Mouse (Mus musculus) E14TG2a.4 (cell line): ENCODE measurements around the gene Hook2.
A peak's percentile ranks its signal among the peaks of the same experiment; 100 is the strongest.

Experiments used
- H3K27me3 ChIP-seq: 2 replicates; pipeline ENCODE4 v1.6.1; 2014; ENCODE audit warnings: low read length, control low read depth; ENCODE audit not compliant: insufficient read depth
- H3K36me3 ChIP-seq: 2 replicates; pipeline ENCODE4 v1.6.1; 2014; ENCODE audit warnings: low read length, control low read depth; ENCODE audit not compliant: insufficient read depth
- H3K4me1 ChIP-seq: replicated peaks from 2 replicates; pipeline ENCODE4 v1.6.1; 2014; ENCODE audit warnings: low read depth, low read length, control low read depth
- H3K4me3 ChIP-seq: replicated peaks from 2 replicates; pipeline ENCODE4 v1.5.1; 2014; ENCODE audit warnings: mild to moderate bottlenecking, low read length
- H3K9me3 ChIP-seq: 2 replicates; pipeline ENCODE4 v1.6.1; 2014; ENCODE audit warnings: low read length, control low read depth
- CTCF ChIP-seq: conservative IDR thresholded peaks from 2 replicates; pipeline ENCODE4 v1.5.1; 2014; ENCODE audit warnings: low read length
- NANOG ChIP-seq: IDR thresholded peaks from 2 replicates; pipeline ENCODE4 v1.6.1; 2014; ENCODE audit warnings: borderline replicate concordance, low read length, mixed read lengths
- POU5F1 ChIP-seq: IDR thresholded peaks from 2 replicates; pipeline ENCODE4 v1.6.1; 2014; ENCODE audit warnings: low read length, borderline replicate concordance

Hook2 gene

DNA sequence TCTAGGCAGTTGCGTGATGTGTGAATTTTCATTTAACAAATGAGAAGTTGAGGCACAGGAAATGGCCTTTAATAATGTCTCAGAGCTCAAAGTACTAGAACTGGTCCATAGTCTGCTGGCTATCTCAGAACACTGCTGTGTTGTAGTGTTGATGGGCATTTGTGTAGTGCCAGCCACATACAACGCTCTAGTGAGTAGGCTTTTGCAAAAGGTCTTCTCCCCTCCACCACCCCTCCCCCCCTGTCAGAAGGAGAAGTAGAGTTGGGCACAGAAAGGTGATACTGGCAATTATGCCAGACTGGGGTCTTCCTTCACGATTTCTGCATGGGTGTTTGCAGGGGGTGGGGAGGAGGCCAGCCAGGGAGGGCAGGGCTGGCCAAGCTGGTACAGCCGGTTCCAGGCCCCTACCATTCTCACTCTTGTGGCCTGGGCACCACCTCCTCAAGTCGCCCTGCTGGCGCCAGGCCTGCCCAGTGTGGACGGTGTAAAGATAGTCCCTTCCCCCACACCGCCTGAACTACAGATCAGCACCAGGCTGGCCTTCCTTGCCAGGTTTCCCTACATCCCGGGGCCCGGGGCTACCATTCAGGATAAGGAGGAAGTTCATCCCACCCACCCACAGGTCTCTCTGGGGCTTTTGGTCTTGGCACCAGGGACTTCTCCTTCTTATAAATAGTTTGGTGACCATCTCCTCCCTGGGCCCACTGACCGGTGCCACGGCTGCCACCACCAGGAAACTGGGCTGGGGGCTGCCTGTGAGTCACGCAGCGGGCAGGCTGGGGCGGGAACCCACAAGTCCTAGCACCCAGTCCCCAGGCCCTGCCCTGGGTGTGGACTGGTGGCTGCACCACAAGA is 8.5 kb upstream of the Hook2 start:
- Histone ChIP-seq H3K9me3 (no peaks in the 10 kb centered on the region), H3K4me3 (peak overlapping the region; percentile 39), H3K4me1 (peaks cover 75% of the 10 kb centered on the region), H3K27me3 (no peaks in the 10 kb centered on the region), H3K36me3 (peaks cover 13% of the 10 kb centered on the region; the same call in 1 of the 2 replicates)
- TF ChIP-seq NANOG = no peak

DNA sequence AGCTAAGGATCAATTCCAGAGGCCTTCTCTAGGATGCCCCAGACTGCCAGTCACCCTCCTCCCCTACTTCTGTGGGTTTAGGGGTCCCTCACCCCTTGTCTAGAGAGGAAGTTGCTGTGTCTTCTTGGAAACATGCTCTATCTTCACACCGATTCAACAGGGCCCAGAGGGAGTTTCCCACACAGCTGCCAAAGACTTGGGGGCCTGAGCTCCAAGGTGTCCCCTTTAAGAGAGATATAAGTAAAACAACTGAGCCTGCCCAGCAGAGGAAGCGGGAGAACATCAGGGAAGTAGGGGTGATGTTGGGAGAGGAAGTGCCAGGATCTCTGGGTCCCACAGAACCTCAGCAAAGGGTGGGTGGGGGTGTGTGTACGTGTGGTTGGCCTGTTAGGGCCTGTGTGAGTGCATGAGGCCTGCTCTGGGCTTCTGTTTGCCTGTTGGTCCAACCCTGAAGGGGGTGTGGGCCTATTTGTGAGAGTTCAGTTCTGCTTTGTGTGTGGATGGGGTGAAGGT is 7.8 kb upstream of the Hook2 start:
- Histone ChIP-seq H3K4me1 (peaks cover 82% of the 10 kb centered on the region), H3K4me3 (peak overlapping the region; percentile 39), H3K36me3 (peaks cover 8% of the 10 kb centered on the region; the same call in 1 of the 2 replicates), H3K27me3 (no peaks in the 10 kb centered on the region), H3K9me3 (no peaks in the 10 kb centered on the region)
- no peak for TF ChIP-seq CTCF
- no peak for TF ChIP-seq NANOG
- TF ChIP-seq POU5F1 = no peak

DNA sequence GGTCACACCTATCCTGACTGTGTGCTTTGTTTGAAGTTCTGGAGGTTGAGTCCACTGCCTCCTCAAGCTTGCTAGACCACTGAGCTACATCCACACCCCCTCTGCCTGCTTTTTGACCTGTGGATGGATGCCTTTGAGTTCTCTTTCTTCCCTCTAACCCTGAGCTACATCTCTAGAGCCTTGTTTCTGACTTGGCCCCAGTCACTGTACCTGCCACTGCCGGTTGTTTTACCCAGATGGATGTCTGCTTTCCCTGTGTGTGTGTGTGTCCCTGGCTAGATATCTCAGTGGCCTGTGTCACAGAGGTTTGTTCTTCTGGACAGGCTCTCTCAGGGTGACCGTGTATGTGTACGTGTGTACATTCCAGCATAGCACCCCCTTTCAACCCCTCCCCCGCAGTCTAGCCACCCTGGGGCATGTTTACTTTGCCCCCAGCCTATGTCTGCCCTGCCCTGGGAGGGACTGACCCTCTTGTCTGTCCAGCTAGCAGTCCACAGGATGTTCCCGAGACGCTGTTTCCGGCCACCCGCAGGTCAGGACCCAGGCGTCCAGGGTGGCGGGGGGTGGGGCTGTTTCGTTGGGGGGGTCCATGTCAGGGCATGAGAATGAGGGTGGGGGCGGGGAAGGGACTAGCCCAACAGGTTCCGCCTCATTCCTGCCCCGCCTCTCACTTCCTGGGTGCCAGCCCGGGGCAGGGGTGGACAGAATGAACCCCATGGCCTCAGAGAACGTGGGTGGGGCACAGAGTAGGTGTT is 5.9 kb upstream of the Hook2 start:
- H3K27me3 ChIP-seq = no peaks in the 10 kb centered on the region
- TF ChIP-seq CTCF (no peak), NANOG (no peak), POU5F1 (no peak)
- H3K36me3 ChIP-seq = peaks cover 8% of the 10 kb centered on the region; the same call in 1 of the 2 replicates
- no peaks in the 10 kb centered on the region for H3K9me3 ChIP-seq
- H3K4me1 ChIP-seq = peaks cover 91% of the 10 kb centered on the region
- H3K4me3 ChIP-seq = peak overlapping the region; percentile 91

DNA sequence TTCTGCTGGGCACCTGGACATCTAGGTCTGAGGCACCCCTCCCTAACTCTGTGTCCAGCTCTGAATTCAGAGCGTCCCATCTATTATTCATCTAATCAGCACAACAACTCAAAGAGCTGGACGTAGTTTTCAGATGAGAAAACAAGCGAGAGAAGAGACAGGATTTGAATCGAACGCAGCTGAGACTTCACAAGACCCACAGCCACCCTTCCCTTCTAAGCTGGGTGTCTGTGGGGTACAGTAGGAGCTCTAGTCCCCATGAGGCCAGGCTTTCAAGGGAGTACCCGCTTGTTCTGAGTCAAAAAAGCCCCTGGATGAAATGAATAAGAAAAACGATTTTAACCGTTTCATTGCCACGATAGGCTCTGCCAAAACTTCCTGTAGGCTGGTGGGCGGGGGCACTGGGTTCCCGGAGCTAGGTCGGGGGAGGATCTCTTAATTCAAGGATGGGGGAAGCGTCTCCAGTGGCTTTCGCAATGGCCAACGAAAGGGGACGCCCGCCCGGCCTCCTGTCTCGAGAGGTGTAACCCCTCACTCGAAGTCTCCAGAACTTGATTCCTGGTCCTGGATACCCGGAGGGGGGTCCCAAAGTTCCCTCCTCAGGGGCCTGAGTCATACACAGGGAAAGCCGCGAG is 5.2 kb upstream of the Hook2 start:
- Histone ChIP-seq H3K36me3 (peaks cover 8% of the 10 kb centered on the region; the same call in 1 of the 2 replicates), H3K4me3 (peak overlapping the region; percentile 91), H3K4me1 (peaks cover 91% of the 10 kb centered on the region), H3K9me3 (no peaks in the 10 kb centered on the region), H3K27me3 (no peaks in the 10 kb centered on the region)
- no peak for TF ChIP-seq CTCF

DNA sequence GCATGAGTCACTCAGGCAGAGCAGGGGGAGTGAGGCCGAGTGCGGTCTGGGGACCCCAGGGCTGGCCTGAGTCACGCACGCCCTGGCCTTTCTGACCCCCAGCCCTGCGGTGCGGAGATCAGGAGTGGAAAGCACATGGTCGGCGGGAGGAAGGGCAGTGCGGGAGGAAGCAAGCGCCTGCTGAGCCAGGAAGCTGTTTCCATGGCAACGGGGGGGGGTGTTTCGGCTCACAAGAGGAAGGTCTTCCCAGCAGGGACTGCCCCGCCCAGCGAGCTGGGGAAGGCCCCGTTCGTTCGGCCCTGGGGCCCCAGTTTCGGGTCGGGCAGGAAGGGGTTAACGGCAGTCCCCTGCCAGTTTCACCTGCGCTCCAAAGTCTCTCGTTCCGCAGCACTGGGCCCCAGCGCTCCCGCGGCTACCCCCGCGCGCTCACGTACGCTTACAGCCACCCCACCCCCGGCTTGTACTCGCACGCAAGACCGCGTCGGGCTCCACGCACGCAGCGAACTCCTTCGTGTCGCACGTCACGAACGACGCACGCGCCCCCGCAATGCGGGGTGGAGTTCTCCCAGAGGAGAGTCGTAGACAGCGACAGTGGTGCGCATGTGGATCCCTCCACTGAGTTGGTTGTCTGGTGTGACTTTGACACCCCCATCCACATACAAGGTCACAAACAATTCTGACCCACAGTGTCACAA is 4.6 kb upstream of the Hook2 start:
- Histone ChIP-seq H3K9me3 (no peaks in the 10 kb centered on the region), H3K4me1 (peaks cover 87% of the 10 kb centered on the region), H3K36me3 (peaks cover 8% of the 10 kb centered on the region; the same call in 1 of the 2 replicates), H3K4me3 (peak overlapping the region; percentile 91), H3K27me3 (no peaks in the 10 kb centered on the region)
- no peak for TF ChIP-seq POU5F1
- TF ChIP-seq NANOG = no peak

DNA sequence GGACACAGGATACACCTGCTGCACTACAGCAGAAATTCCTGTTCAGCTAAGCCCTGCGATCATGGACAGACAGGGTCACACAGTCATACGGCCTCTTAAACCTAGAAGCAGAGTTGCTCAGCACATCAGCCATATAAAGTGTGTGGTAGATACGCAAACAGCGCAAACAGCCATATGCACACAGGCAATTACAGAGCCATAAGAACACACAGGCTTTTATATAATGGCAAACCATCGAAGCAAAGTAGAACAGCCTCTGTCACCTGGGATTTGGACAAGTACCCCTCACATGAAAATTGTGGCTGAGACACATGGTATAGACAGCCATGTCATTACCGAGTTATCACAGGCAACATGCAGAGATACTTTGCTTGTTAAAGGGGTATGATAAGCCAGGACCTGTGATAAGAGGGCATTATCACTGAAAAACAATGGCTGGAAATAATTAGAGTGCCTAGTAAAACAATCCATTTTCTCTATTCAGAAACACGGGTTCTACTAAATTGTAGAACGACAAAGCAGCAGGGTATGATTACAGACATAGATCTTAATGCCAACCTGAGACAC is 3.9 kb upstream of the Hook2 start:
- peaks cover 12% of the 10 kb centered on the region; the same call in 1 of the 2 replicates for H3K36me3 ChIP-seq
- H3K27me3 ChIP-seq = no peaks in the 10 kb centered on the region
- H3K9me3 ChIP-seq = no peaks in the 10 kb centered on the region
- H3K4me1 ChIP-seq = peaks cover 87% of the 10 kb centered on the region
- peak overlapping the region; percentile 91 for H3K4me3 ChIP-seq
- no peak for TF ChIP-seq CTCF
- no peak for TF ChIP-seq POU5F1
- no peak for TF ChIP-seq NANOG

DNA sequence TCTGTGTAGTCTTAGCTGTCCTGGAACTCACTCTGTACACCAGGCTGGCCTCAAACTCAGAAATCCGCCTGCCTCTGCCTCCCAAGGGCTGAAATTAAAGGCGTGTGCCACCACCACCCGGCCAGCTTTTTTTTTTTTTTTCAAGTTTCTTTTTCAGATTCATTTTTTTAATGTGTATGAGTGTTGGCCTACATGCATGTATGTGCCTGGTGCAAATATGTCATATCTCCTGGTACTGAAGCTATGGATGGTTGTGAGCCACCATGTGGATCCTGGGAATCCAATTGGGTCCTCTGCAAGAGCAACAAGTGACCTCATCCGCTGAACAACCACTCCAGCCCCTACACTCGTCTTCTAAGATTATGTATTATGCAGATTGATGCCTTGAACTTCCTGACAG is 3.0 kb upstream of the Hook2 start:
- H3K4me1 ChIP-seq = peaks cover 83% of the 10 kb centered on the region
- peak overlapping the region; percentile 91 for H3K4me3 ChIP-seq
- H3K27me3 ChIP-seq = no peaks in the 10 kb centered on the region
- TF ChIP-seq NANOG (no peak), POU5F1 (no peak), CTCF (no peak)
- H3K36me3 ChIP-seq = peaks cover 14% of the 10 kb centered on the region; the same call in 1 of the 2 replicates
- no peaks in the 10 kb centered on the region for H3K9me3 ChIP-seq
